Mouse (Mus musculus) bone marrow macrophage, adult 2 months (primary cell): ENCODE data around the gene Snapc3.

Source experiments
- CTCF ChIP-seq: IDR thresholded peaks from 2 replicates; pipeline ENCODE4 v1.5.1; 2012; ENCODE audit warnings: low read depth, mild to moderate bottlenecking, low read length, moderate library complexity
- POLR2A ChIP-seq: IDR thresholded peaks from 2 replicates; pipeline ENCODE4 v1.6.1; 2012; ENCODE audit warnings: mild to moderate bottlenecking, low read depth, low read length, borderline replicate concordance

DNA sequence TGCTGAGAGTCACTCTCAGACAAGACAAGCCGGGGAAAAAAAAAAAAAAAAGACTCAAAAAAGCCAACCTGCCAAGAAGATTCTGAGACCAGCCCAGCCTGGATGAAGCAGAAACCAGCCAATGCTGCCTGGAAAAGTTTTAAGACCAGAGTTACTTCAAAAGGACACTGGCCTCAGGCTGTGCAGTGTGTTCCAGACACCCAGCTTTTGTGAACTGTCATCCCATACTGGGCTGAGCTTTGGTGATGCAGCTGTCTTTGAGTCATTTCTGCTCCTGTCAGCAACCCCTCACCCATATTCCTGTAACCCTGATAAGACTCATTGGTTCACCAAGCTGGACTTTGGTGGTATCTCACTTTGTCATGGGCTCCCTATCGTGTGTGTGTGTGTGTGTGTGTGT, 95.1 kb downstream of the Snapc3 start:
- TF ChIP-seq CTCF (no peak), POLR2A (no peak)
